10 mouse cellular contexts compared by ENCODE assay signal in the genomic region with DNA sequence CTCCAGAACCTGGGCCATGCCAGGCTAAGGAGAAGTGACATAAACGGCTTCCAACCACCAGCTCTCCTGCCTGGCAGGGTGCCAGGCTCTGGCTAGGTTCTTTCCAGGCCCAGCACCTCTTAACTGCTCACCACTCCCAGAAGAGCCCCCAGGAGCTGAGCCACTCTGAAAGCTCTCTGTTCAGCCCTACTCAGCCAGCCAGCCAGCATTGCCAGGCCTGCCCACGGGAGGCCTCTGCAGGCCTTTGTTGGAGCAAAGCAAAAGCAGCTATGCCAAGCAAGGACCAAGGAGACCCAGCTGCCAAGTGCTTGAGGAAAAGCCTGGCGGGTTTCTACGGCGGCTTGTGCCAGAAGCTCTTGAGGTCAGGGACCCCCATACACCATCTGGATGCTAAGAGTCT. TPM values are rescaled to one million over a fixed set of nuclear protein-coding genes. Genes with fewer than 3 reads are reported as not detected.
DNase-seq lines count a peak whose midpoint lies in the region; ATAC-seq and TF ChIP-seq lines count a peak whose summit lies in the region.
"Had no signal": no experiment of that assay in that cellular context is flagged by ENCODE, and none has a peak within 500 bp of the region (broad histone marks: within the 10 kb centered on the region; RNA-seq: fewer than 3 reads in every experiment).

No protein-coding gene starts in this region.

- TF ChIP-seq CTCF in layer of hippocampus, adult 2 months (conservative IDR thresholded peaks at IDR 0.05), result peak; percentile 56

- intact Hi-C loops in left cerebral cortex, postnatal 36 days (cut with DNase I), result no loop called here

- peaks cover 3% of the 10 kb centered on the region; the same call in 1 of the 2 replicates for H3K36me3 ChIP-seq in forebrain, embryonic 12.5 days (replicated peaks)
- no peaks in the 10 kb centered on the region for H3K36me3 ChIP-seq in midbrain, embryonic 12.5 days

- 56% methylated on average over 5 of the region's 5 CpGs for WGBS in forebrain, embryonic 12.5 days
- WGBS in midbrain, embryonic 12.5 days, result 61% methylated on average over 5 of the region's 5 CpGs

- no peaks in the 10 kb centered on the region for H3K9me3 ChIP-seq in forebrain, embryonic 12.5 days
- H3K9me3 ChIP-seq in midbrain, embryonic 12.5 days, result no peaks in the 10 kb centered on the region

- H3K9ac ChIP-seq in forebrain, embryonic 12.5 days, result peak overlapping the region; percentile 30; the same call in 1 of the 2 replicates
- 0 out of 2 replicates have a peak overlapping the region, but pooled peaks have one; percentile 11 for H3K9ac ChIP-seq in midbrain, embryonic 12.5 days (replicated peaks)

- peak; percentile 51 to 71 for DNase-seq in layer of hippocampus, adult 2 months (ENCODE audit: low spot score in 2 of 2)
- no peak for DNase-seq in layer of hippocampus, adult 9-10 months (ENCODE audit: low spot score)
- peak; percentile 60 for DNase-seq in cerebellum, adult 8-10 months
- no peak for DNase-seq in right cerebral cortex, adult 2 months (ENCODE audit: low spot score in 2 of 2)
- DNase-seq in left cerebral cortex, postnatal 36 days (ENCODE audit: low spot score in 2 of 2), result no peak
- DNase-seq: lung, postnatal 14 days had no signal

- no peak for ATAC-seq in forebrain, embryonic 12.5 days (ENCODE audit: low FRiP score)
- no peak for ATAC-seq in midbrain, embryonic 12.5 days (ENCODE audit: low FRiP score, low read depth)
- ATAC-seq in inflammation-experienced regulatory T-cells, adult 6 months, result no peak

- peak overlapping the region; percentile 65 for H3K4me3 ChIP-seq in layer of hippocampus, adult 2 months
- H3K4me3 ChIP-seq in forebrain, embryonic 12.5 days (replicated peaks), result peak overlapping the region; percentile 0; the same call in 1 of the 2 replicates
- H3K4me3 ChIP-seq in midbrain, embryonic 12.5 days, result peak overlapping the region; percentile 15; the same call in 1 of the 2 replicates

- peaks cover 76% of the 10 kb centered on the region for H3K4me1 ChIP-seq in forebrain, embryonic 12.5 days
- H3K4me1 ChIP-seq in midbrain, embryonic 12.5 days, result peaks cover 75% of the 10 kb centered on the region

- no peaks in the 10 kb centered on the region for H3K27me3 ChIP-seq in forebrain, embryonic 12.5 days
- no peaks in the 10 kb centered on the region for H3K27me3 ChIP-seq in midbrain, embryonic 12.5 days

- H3K4me2 ChIP-seq in forebrain, embryonic 12.5 days, result peak overlapping the region; percentile 81
- peak overlapping the region; percentile 80 for H3K4me2 ChIP-seq in midbrain, embryonic 12.5 days (replicated peaks)

- peak overlapping the region; percentile 87 for H3K27ac ChIP-seq in layer of hippocampus, adult 2 months
- peak overlapping the region; percentile 57 for H3K27ac ChIP-seq in forebrain, embryonic 12.5 days
- H3K27ac ChIP-seq in midbrain, embryonic 12.5 days (replicated peaks), result 0 out of 2 replicates have a peak overlapping the region, but pooled peaks have one; percentile 26

RNA-seq across cellular contexts. Expression of a gene that starts 2.7 kb away (rescaled TPM):
- total RNA-seq in layer of hippocampus, adult 2 months (2021), result 10 to 100 TPM; 80.1 to 81.7 TPM
- 23.0 and 25.1 TPM in 2 replicates for polyA plus RNA-seq in forebrain, embryonic 12.5 days (2016; fragmentation: Nextera tagmentation; extraction: Ambion mirVana)
- polyA plus RNA-seq in midbrain, embryonic 12.5 days (2016; fragmentation: Nextera tagmentation; extraction: Ambion mirVana), result 22.3 and 26.1 TPM in 2 replicates
- 1 to 10 TPM in 1 of 3 experiments, under 1 TPM in 2; 0.39 to 1.6 (median 0.91) TPM for polyA plus RNA-seq in inflammation-experienced regulatory T-cells, adult 6 months (2017; shearing (Covaris generic))
- 10 to 100 TPM; 84.9 to 99.0 TPM for total RNA-seq in left cerebral cortex, postnatal 36 days (2021)

RNA-seq across cellular contexts. Expression of a gene that starts 6.6 kb away (rescaled TPM):
- total RNA-seq in layer of hippocampus, adult 2 months (2021), result 100 to 1,000 TPM; 295 to 316 TPM
- 14.6 and 14.8 TPM in 2 replicates for polyA plus RNA-seq in forebrain, embryonic 12.5 days (2016; fragmentation: Nextera tagmentation; extraction: Ambion mirVana)
- polyA plus RNA-seq in midbrain, embryonic 12.5 days (2016; fragmentation: Nextera tagmentation; extraction: Ambion mirVana), result 12.9 and 13.0 TPM in 2 replicates
- polyA plus RNA-seq in inflammation-experienced regulatory T-cells, adult 6 months (2017; shearing (Covaris generic)), result 10 to 100 TPM in 2 of 3 experiments, 1 to 10 TPM in 1; 9.4 to 13.7 (median 11.0) TPM
- total RNA-seq in left cerebral cortex, postnatal 36 days (2021), result 100 to 1,000 TPM; 277 to 296 TPM

RNA-seq across cellular contexts. Expression of a gene that starts 24.6 kb away (rescaled TPM):
- 10 to 100 TPM; 12.7 to 14.1 TPM for total RNA-seq in layer of hippocampus, adult 2 months (2021)
- polyA plus RNA-seq in forebrain, embryonic 12.5 days (2016; fragmentation: Nextera tagmentation; extraction: Ambion mirVana), result 0.10 and 0.12 TPM in 2 replicates
- 0.13 TPM in 1 of 2 replicates, not detected in the other for polyA plus RNA-seq in midbrain, embryonic 12.5 days (2016; fragmentation: Nextera tagmentation; extraction: Ambion mirVana)
- not detected for polyA plus RNA-seq in inflammation-experienced regulatory T-cells, adult 6 months (2017; shearing (Covaris generic))
- total RNA-seq in left cerebral cortex, postnatal 36 days (2021), result 10 to 100 TPM; 33.3 to 45.9 TPM
- total RNA-seq: hematopoietic stem cell, adult 5-6 weeks had no signal

RNA-seq across cellular contexts. Expression of a gene that starts 28.1 kb away (rescaled TPM):
- 1 to 10 TPM; 1.4 to 1.7 TPM for total RNA-seq in layer of hippocampus, adult 2 months (2021)
- polyA plus RNA-seq in forebrain, embryonic 12.5 days (2016; fragmentation: Nextera tagmentation; extraction: Ambion mirVana), result 3.8 and 4.8 TPM in 2 replicates
- polyA plus RNA-seq in midbrain, embryonic 12.5 days (2016; fragmentation: Nextera tagmentation; extraction: Ambion mirVana), result 3.4 and 4.3 TPM in 2 replicates
- 1 to 10 TPM in 2 of 3 experiments, under 1 TPM in 1; 0.88 to 3.8 (median 3.5) TPM for polyA plus RNA-seq in inflammation-experienced regulatory T-cells, adult 6 months (2017; shearing (Covaris generic))
- 1 to 10 TPM; 1.2 to 1.3 TPM for total RNA-seq in left cerebral cortex, postnatal 36 days (2021)

RNA-seq across cellular contexts. Expression of a gene that starts 29.0 kb away (rescaled TPM):
- total RNA-seq in layer of hippocampus, adult 2 months (2021), result 1 to 10 TPM; 5.7 to 7.4 TPM
- polyA plus RNA-seq in forebrain, embryonic 12.5 days (2016; fragmentation: Nextera tagmentation; extraction: Ambion mirVana), result 30.7 and 31.7 TPM in 2 replicates
- polyA plus RNA-seq in midbrain, embryonic 12.5 days (2016; fragmentation: Nextera tagmentation; extraction: Ambion mirVana), result 28.8 and 31.3 TPM in 2 replicates
- polyA plus RNA-seq in inflammation-experienced regulatory T-cells, adult 6 months (2017; shearing (Covaris generic)), result 10 to 100 TPM in 1 of 3 experiments, 1 to 10 TPM in 2; 8.5 to 14.3 (median 8.7) TPM
- total RNA-seq in left cerebral cortex, postnatal 36 days (2021), result 1 to 10 TPM; 3.9 to 4.6 TPM

Comparison
In these comparisons a context has a peak if more than half of its experiments do, and no peak if none do; other contexts are left out.
1. DNase-seq: peak in layer of hippocampus, adult 2 months (2 of 2) and cerebellum, adult 8-10 months (single experiment); none in layer of hippocampus, adult 9-10 months (single experiment), right cerebral cortex, adult 2 months (0 of 2) and left cerebral cortex, postnatal 36 days (0 of 2).
2. H3K27ac ChIP-seq: peak in every context shown above with its lines; median percentile 87 in layer of hippocampus, adult 2 months; 57 in forebrain, embryonic 12.5 days; 26 in midbrain, embryonic 12.5 days.
3. H3K4me3 ChIP-seq: peak in every context shown above with its lines; median percentile 65 in layer of hippocampus, adult 2 months; 15 in midbrain, embryonic 12.5 days; 0 in forebrain, embryonic 12.5 days.